Mouse (Mus musculus): ENCODE measurements at regions not wholly inside any gene's neighbourhood (a gene's known extent, or its start where the extent isn't known, plus 50 kb on each side); places are given as distances from the start of the nearest gene placed in this dataset.

DNA sequence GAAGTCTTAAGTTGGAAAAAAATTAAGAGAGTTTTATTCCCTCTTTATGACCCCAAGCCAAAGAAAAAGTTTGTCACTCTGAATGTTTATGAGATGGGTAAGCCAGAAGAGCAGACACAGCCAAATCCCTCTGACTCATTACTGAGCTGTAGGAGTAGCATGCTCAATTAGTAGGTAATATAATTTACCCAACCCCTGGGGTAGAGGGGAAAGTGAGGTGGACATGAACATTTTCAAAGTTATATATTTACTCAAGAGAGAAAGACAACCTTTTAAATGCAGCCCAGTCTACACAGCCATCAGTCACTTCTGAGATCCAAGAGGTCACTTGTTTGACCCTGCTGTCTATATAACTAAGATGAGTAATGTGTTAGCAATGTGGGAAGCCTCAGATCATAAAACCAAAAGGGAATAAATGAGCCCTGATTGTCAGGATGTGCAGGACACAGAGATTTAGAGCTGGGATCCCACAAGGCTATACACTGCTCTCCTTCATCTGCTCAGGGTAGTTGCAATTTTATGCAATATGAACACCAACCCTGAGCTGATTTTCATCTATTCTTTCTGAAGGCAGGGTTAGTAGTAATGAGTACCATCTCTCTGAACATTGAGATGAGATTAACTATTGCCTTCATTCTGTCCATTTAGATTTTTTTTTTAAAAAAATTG lies 114.7 kb upstream of the Ndp start:
- DNase-seq (no peak), ATAC-seq (no peak)
- Histone ChIP-seq H3K27ac (ENCODE audit: low read depth) (no peak overlapping the region), H3K9ac (replicated peaks) (no peak overlapping the region), H3K9me3 (ENCODE audit: low read length) (no peaks in the 10 kb centered on the region), H3K4me1 (ENCODE audit: insufficient read depth) (no peaks in the 10 kb centered on the region), H3K4me2 (ENCODE audit: low read depth, low read length) (no peak overlapping the region), H3K27me3 (ENCODE audit: insufficient read depth, low read length) (no peaks in the 10 kb centered on the region), H3K4me3 (ENCODE audit: low read depth, low read length) (no peak overlapping the region), H3K36me3 (replicated peaks; ENCODE audit: insufficient read depth, low read length) (no peaks in the 10 kb centered on the region)
- no peak for TF ChIP-seq EP300 (IDR thresholded peaks at IDR 0.05; ENCODE audit: low read depth)
- TF ChIP-seq CTCF (IDR thresholded peaks at IDR 0.05; ENCODE audit: low read depth), result no peak

DNA sequence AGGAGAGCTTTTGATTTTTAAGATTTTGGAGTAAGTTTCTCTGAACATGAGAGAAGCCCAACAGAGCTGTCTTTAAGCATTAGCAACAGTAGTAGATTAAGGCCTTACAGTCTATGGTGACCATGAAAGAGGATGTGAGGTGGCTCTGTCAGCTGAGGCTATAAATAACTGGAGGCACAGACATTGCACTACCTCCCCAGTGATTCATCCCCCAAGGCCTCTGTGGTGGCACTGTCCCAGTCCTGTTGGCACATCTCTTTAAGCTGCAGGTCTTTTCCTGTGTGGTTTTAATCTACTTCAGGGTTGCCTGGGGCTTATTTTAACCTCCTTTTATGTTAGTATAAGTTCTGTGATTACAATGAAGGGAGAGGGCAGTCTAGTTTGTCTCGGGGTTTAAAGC lies 106.2 kb upstream of the Ndp start:
- Histone ChIP-seq H3K4me2 (ENCODE audit: low read depth, low read length) (no peak overlapping the region), H3K9ac (replicated peaks) (no peak overlapping the region), H3K4me1 (ENCODE audit: insufficient read depth) (no peaks in the 10 kb centered on the region), H3K36me3 (replicated peaks; ENCODE audit: insufficient read depth, low read length) (no peaks in the 10 kb centered on the region), H3K27ac (ENCODE audit: low read depth) (no peak overlapping the region), H3K4me3 (ENCODE audit: low read depth, low read length) (no peak overlapping the region), H3K9me3 (ENCODE audit: low read length) (no peaks in the 10 kb centered on the region), H3K27me3 (ENCODE audit: insufficient read depth, low read length) (no peaks in the 10 kb centered on the region)
- DNase-seq (no peak), ATAC-seq (no peak)
- WGBS (ENCODE audit: insufficient replicate concordance), result 60% methylated on average over 1 of the region's 1 CpGs
- TF ChIP-seq CTCF (IDR thresholded peaks at IDR 0.05; ENCODE audit: low read depth) (no peak), EP300 (IDR thresholded peaks at IDR 0.05; ENCODE audit: low read depth) (no peak)

DNA sequence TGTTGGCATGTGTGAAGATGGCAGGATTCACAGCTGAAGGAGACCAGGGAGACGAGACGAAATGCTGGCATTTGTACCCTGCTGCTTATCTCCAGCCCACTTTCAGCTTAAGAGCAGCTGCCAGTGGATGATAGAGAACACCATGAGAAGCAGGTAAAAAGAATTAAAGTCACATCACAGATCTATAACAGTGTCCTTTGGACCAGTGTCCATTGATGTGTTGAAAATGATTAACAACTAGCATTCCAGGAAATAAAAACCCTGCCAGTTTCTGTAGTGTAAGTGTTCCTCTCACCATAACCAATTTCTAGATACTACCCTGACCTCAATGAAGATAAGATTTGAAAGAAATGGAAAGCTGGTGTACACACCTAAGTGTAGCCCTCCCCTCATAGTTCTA lies 97.6 kb upstream of the Ndp start:
- Histone ChIP-seq H3K9ac (replicated peaks) (no peak overlapping the region), H3K4me3 (ENCODE audit: low read depth, low read length) (no peak overlapping the region), H3K27me3 (ENCODE audit: insufficient read depth, low read length) (no peaks in the 10 kb centered on the region), H3K27ac (ENCODE audit: low read depth) (no peak overlapping the region), H3K36me3 (replicated peaks; ENCODE audit: insufficient read depth, low read length) (no peaks in the 10 kb centered on the region), H3K4me2 (ENCODE audit: low read depth, low read length) (no peak overlapping the region; the same call in 1 of the 2 replicates), H3K4me1 (ENCODE audit: insufficient read depth) (no peaks in the 10 kb centered on the region), H3K9me3 (ENCODE audit: low read length) (no peaks in the 10 kb centered on the region)
- WGBS (ENCODE audit: insufficient replicate concordance), result 49% methylated on average over 2 of the region's 2 CpGs
- DNase-seq, result no peak
- ATAC-seq, result peak; percentile 70
- TF ChIP-seq EP300 (IDR thresholded peaks at IDR 0.05; ENCODE audit: low read depth) (no peak), CTCF (IDR thresholded peaks at IDR 0.05; ENCODE audit: low read depth) (no peak)

DNA sequence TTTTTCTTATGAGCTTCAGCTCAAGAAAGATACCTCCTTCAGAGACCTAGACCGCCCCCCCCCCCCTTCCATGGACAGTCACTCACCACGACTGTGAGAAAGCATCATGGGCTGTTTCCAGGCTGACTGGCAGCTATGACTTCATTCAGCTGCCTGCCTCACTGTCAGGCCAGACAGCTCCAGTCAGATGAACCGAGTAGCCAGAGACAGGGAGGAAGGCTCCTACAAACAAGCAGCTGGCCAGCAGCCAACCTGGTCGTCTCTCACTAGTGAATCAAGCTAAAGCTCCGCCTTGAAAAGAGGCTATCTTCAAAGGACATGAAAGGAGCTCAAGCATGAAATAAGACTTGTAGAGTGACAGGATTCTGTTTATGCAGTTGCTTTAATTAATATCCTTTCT lies 87.0 kb upstream of the Ndp start:
- Histone ChIP-seq H3K4me3 (ENCODE audit: low read depth, low read length) (no peak overlapping the region), H3K36me3 (replicated peaks; ENCODE audit: insufficient read depth, low read length) (no peaks in the 10 kb centered on the region), H3K27ac (ENCODE audit: low read depth) (no peak overlapping the region), H3K4me2 (ENCODE audit: low read depth, low read length) (no peak overlapping the region), H3K9ac (replicated peaks) (no peak overlapping the region), H3K27me3 (ENCODE audit: insufficient read depth, low read length) (no peaks in the 10 kb centered on the region), H3K4me1 (ENCODE audit: insufficient read depth) (no peaks in the 10 kb centered on the region), H3K9me3 (ENCODE audit: low read length) (no peaks in the 10 kb centered on the region)
- ATAC-seq, result no peak
- TF ChIP-seq EP300 (IDR thresholded peaks at IDR 0.05; ENCODE audit: low read depth), result no peak
- TF ChIP-seq CTCF (IDR thresholded peaks at IDR 0.05; ENCODE audit: low read depth), result no peak
- DNase-seq, result peak; percentile 26
- WGBS (ENCODE audit: insufficient replicate concordance), result 31% methylated on average over 5 of the region's 5 CpGs

Data from liver, postnatal 0 days (tissue).